Mouse (Mus musculus): ENCODE results near the gene Bzw1.

Gene Bzw1

DNA sequence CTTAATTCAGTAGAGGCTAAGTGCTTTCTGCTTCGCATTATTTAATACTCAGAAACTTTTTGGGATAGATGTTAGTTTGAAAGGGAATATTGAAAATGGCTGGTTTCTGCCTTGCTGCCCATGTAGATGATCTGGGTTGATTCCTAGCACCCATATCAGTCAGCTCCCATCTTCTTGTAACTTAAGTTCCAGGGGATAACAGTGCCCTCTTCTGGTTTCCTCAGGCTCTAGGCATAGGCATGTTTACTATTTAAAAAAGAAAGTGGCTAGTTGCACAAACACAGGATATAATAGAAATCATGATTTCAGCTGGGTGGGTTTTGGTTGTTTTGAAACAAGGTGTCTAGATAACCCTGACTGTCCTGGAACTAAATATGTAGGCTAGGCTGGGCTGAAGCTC, 3.5 kb downstream of the Bzw1 start:
- DNase-seq (ENCODE audit: low read depth, low spot score): no peak

DNA sequence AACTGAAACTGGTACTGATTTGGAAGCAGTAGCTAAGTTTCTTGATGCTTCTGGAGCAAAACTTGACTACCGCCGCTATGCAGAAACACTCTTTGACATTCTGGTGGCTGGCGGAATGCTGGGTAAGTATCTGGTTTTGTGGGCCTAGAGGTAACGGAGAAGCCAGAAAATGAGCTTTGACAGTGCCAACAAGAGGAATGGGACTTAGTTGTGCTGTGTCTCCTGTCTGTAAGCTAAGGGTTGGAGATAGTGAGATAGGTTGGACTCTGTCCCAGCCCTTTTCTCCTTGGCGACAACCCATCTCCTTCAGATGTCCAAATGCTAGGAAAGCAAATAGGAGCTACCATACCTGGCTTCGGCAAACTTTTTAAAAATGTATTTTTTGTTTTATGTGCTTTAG, 5.0 kb downstream of the Bzw1 start:
- DNase-seq (ENCODE audit: low read depth, low spot score): no peak

DNA sequence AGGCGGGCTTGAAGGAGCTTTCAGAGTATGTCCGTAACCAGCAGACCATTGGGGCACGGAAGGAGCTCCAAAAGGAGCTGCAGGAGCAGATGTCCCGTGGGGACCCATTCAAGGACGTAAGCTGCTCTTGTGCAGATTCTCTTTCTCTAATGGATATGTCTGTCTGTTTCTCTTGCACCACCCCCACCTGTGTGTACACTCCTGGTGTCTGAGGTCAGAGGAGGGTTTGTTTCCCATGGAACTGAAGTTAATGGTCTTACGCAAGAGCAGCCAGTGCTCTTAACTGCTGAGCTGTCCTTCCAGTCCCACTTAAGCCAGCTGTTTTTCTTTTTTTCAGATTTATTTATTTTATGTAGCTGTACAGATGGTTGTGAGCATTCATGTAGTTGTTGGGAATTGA, 8.7 kb downstream of the Bzw1 start:
- DNase-seq (ENCODE audit: low read depth, low spot score): no peak

DNA sequence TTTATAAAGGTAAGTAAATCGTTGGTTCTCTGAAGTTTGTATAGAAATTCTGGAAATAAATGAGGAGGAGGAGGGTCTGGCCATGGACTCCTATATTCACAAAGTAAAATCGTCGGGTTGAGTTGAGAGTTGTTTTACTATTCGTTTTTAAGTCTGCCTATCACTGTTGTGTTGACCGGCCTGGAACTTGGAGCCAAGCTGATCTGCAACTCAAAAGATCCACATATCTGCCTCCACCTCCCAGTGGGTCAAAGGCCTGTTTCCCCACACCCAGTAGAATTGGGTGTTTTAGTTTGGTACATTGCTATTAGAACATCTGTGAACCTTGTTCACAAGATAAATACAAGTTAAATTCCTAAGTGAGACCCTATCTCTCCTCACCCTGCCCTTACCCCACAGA, 11.0 kb downstream of the Bzw1 start:
- no peak for DNase-seq (ENCODE audit: low read depth, low spot score)

DNA sequence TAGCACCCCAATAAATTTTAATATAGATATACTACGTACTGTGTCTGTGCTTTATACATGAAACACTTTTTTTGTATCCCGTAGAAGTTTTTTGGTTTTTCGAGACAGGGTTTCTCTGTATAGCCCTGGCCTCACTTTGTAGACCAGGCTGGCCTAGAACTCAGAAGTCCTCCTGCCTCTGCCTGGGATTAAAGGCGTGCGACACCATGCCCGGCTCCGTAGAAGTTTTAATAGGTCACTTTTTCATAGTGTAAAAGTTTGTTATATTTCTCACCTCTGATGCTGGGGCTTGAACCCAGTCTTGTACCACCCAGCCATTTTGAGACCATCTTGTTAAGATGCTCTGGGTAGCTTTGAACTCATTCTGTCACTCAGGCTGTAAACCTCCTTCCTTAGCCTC, 14.6 kb downstream of the Bzw1 start:
- DNase-seq (ENCODE audit: low read depth, low spot score): no peak

DNA sequence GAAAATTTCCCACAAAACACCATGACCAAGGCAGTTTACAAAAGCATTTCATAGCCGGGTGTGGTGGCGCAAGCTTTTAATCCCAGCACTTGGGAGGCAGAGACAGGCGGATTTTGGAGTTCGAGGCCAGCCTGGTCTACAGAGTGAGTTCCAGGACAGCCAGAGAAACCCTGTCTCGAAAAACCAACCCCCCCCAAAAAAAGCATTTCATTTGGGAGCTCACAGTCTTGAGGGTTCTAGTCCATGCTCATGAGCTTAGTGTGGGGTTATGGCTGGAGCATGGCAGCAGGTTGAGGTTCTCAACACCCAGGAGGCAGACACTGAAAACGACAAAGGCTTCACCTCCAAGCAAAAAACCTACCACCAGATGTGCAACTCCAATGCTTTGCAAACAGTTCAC, 15.4 kb downstream of the Bzw1 start:
- DNase-seq (ENCODE audit: low read depth, low spot score): no peak

DNA sequence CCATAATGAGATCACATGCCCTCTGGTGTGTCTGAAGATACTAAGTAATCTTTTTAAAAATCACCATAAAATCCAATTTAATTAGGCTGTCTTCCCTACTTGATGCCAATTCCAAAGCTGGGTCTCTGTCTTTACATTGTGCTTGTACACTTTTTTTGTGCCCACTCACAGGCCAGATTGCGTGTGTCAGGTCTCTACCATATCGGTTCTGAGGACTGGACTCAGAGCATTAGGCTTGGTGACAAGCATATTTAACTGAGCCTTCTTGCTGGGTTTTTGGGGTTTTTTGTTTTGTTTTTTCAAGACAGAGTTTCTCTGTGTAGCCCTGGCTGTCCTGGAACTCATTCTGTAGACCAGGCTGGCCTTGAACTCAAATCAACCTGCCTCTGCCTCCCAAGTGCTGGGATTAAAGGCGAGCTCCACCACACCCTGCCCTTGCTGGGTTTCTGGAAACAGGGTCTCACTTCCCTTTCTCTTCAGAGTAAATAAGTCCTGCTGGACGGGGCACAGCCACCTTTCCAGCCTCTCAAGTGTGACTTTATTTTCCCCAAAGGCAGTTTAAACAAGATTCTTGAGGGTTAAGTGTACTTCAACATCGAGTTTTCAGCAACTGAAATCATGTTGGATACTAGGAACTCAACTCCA, 17.0 kb downstream of the Bzw1 start:
- DNase-seq (ENCODE audit: low read depth, low spot score): no peak

DNA sequence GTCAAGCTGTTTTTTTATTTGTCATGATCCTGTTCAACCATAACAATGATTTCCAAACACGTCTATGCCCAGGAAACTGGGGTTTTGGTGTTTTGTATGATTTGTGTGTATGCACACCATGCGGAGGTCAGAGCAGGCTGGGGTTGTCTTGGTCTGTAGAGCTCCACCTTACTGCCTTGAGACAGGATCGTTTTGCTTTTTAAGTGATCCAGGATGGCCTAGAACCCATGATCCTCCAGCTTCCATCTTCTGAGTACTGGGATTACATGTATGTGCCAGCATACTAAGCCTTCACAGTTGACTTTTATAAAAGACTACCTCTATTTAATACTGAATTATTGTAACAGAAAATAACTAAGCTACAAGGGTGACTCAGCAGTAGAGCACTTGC, 17.5 kb downstream of the Bzw1 start:
- no peak for DNase-seq (ENCODE audit: low read depth, low spot score)

DNA sequence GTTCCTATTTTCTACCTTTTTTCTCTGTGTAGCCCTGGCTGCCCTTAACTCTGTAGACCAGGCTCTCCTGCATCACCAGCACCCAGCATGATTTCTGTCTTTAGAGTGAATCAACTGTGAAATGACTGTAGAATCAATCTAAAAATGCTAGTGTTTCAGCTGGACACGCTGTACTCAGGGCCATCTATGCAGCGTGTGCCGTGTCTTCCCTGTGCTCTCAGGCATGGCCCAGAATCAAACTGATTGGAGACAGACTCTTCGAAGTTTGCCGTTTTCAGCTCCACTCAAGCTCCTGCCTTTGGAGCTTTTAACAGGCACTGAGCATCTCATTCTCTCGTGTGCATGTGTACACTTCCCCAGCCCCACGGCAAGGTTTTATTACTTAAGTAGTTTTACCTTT, 18.1 kb downstream of the Bzw1 start:
- DNase-seq (ENCODE audit: low read depth, low spot score): no peak

DNA sequence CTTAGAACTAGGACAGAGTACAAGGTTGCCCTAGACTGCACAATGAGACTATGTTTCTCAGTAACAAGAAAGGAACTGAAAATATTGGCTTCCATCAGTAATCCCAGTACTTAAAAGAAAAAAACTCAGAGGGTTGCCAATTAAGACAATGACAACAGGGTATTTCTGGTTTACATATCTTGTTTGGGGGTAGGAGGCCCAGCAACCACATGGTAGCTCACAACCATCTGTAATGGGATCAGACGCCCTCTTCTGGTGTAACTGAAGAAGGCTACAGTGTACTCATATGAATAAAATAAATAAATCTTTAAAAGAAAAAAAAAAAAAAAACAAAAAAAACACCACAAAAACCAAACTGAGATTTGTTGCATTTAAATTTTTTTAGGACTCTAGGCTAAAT, 22.7 kb downstream of the Bzw1 start:
- DNase-seq (ENCODE audit: low read depth, low spot score): no peak

DNA sequence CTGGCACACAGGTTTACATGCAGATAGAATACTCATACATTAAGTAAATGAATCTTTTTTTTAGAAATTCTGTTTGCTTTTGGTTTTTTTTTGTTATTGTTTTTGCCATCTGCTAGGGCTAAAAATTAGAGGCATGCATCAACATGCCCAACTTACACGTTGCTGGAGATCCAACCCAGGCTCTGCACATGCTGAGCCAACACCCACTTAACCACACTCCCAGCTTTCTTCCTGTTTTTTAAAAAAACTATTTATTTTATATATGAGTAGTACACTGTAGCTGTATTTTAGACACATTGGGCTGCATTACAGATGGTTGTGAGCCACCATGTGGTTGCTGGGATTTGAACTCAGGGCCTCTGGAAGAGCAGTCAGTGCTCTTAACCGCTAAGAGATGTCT, 23.4 kb downstream of the Bzw1 start:
- DNase-seq (ENCODE audit: low read depth, low spot score): no peak

DNA sequence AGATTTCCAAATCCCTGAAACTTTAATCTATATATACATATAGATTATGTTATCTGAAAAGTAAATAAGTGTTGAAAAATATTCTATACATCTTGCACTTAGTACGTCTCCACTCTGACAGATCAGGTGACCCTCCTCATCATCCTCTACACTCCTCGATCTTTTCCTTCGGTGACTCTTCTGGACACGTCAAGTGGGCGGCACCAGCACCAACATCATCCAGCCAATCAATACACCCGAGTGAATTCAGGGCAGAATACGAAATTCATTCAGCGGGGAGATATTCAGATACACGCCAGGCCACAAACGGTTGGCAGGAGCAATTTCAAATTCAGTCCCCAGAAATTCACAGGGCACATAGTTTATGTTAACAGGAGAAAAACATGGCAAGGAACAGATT, 27.3 kb downstream of the Bzw1 start:
- no peak for DNase-seq (ENCODE audit: low read depth, low spot score)

DNA sequence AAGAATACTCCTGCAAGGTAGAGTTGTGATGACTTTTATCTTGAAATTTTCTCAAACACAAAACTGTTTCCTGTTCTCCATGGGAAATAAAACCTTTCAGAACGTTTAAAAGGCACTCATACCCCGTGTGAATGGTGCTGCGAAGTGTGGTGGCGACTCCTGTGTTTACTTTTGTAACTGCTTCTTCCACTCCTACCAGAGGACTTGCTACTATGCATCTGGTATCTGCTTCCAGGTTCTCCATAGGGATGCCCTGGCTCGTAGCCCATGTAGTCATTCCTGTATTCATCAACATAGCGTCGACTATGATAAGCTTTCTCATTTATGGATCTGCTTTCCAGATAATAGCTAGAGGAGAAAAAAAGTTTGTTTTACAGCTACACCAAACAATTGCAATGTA, 28.3 kb downstream of the Bzw1 start:
- no peak for DNase-seq (ENCODE audit: low read depth, low spot score)

DNA sequence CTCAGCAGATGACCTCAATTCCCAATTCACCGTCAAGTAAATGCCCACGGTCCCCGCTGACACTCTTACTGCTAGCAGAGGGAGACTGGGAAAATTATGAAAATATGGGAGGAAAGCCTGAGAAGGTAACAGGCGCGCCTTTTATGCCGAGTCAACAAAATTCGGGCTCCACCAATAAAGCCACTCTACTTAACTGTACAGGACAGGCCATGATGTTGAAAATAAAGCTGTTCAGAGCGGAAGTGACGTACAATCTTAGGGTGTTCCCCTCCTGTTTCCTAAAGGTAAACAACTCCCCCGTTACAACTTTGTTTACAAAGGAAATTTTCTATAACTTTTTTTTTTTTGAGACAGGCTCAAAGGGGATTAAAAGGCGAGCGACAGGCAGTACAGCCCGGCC, 30.2 kb downstream of the Bzw1 start:
- DNase-seq (ENCODE audit: low read depth, low spot score): peak; percentile 75

DNA sequence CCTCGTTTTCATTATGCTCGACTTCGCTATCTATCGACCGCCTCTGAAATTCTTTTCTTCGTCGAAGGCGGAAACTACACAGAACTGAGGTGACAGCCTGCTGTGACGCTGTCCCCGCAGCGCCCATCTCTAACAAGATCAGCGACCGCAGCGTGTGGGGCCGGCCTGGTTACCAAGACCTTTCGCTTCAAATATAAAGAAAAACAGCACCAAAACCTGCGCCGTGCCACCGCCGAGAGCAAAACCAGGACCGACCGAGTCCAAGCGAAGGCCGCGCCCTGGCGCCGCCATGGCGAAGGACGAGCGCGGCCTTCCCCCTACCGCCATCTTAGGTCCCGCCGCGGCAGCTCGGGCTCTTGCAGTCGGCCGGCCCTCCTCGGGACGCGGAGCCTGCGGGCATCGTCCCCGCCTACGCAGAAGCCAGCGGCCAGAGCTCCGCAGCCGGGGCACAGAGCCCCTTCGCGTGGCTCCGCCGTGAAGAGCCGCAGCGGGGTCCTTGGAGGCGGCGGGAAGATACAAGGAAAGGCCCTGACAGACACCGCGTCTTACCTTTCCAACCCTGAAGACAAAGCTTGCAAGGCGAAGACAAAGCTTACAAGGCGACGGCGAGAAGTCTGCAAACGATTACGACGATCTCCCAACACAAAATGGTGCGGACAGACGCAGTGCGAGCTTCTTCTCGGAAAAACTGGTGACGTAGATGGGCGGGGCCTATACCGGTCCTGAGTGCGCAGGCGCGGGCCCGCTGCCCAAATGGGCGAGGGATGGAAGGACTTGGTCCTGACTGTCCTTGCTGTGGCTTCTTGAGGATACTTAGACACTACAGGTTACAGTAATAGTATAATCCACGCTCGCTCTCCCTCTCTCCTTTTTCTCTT, 30.9 kb downstream of the Bzw1 start, which contains the start of gene Clk1:
Gene Clk1 (minus strand): TSS at position 696 of the 878 bp plus-strand sequence.
- DNase-seq (ENCODE audit: low read depth, low spot score): peak; percentile 89

DNA sequence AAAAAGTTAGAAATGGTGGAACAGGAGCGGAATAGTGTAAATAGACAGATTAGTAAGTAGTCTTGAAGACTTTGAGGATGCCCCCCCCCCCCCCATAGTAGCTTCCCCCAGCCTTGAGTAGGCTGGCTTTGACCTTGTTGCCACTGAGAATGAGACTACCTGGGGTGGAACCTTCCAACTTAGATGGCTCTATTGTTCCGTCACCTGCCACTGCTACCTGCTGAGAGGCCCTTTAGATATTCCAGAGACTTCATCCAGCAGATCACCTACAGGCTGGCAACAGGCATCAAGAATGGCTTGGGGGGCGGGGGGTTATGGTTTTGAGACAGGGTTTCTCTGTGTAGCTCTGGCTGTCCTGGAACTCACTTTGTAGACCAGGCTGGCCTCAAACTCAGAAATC, 31.9 kb downstream of the Bzw1 start:
- no peak for DNase-seq (ENCODE audit: low read depth, low spot score)

DNA sequence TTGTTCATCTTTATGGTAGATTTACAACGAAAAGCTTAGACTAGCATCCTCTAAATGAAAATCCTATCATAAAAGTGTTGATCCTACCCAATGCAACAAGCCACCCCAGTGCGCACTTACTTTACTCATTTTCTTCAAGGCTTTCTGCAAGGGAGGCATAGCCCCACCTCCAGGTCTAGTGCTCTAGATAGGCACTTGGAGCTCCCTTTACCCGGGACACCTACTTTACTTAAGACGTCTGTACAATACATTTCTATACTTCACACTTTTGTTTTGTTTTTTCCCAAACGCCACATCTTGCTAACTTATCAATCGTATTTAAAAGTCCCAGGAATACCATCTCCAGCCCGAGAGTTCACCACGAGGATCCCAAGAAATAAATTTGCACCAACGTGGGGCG, 52.0 kb downstream of the Bzw1 start:
- no peak for DNase-seq (ENCODE audit: low read depth, low spot score)

DNA sequence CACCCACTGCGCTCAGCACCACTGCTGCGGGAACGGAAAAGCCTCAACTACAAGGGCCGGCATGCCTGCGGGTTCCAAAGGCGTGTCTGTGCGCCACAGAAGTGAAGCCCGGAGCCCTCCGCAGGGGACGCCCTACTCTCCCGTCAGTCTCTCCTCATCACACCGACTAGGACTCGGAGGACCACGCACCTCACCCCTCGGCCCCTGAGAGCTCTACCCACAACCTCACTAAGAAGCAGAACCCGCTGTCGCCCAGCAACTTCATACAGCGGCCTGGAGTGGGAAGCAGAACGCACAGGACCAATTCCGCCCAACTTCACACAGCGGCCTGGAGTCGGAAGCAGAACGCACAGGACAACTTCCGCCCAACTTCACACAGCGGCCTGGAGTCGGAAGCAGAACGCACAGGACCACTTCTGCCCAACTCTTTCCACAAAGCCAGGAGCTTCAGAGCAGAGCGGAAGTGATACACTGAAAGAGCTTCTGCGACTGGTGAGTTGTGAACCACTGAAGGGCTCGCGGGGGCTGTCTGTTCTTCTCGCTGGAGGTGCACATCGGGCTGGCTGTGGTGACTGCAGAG, 52.5 kb downstream of the Bzw1 start, which contains the start of the genes Nif3l1 and Ppil3:
Gene Nif3l1 (plus strand): TSS at position 9 of the 580 bp plus-strand sequence.
Gene Ppil3 (minus strand): TSS at position 344 of the 580 bp plus-strand sequence.
- DNase-seq (ENCODE audit: low read depth, low spot score): peak; percentile 36

DNA sequence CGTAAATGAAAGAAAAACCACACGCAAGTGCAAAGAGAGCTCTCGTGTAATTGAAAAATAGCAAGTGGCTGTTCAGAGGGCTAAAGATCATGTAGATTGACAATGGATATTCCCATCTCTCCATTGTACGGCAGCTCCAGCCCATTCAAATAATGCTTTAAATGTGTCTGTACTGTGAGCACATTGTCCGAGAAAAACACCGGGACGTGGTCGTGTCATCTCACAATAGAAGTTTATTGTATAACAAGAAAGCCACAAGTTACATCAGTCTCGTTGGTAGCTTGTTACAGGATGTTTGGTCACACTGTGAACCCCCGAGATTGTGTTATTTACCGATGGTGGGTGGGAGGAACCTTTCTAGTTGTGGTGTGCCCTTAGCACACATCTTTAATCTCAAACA, 53.2 kb downstream of the Bzw1 start:
- DNase-seq (ENCODE audit: low read depth, low spot score): no peak

DNA sequence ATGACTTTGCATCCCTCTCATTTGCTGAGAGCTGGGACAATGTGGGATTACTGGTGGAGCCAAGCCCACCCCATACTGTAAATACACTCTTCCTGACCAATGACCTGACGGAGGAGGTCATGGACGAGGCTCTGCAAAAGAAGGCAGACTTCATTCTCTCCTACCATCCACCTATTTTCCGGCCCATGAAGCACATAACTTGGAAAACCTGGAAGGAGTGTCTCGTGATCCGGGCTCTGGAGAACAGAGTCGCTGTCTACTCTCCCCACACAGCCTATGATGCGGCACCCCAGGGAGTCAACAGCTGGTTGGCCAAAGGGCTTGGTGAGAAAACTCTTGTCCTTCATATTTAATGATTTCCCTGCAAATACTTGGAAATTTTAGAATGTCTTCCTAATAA, 55.1 kb downstream of the Bzw1 start:
- no peak for DNase-seq (ENCODE audit: low read depth, low spot score)

DNA sequence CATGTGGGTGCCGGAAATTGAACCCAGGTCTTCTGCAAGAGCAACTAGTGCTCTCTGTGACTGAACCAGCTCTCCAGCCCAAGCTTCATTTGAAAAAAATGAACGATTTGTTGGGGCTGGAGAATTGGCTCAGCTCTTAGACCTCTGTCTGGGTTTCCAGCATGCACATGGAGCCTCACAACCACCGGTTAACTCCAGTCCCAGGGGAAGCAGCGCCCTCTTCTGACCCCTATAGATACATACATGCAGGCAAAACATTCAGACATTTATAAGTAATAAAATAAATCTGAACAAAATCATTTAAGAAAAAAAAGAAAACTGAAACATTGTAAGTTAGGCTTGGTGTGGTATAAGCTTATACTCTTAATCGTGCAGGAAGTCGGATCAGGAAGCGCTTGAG, 55.7 kb downstream of the Bzw1 start:
- no peak for DNase-seq (ENCODE audit: low read depth, low spot score)

DNA sequence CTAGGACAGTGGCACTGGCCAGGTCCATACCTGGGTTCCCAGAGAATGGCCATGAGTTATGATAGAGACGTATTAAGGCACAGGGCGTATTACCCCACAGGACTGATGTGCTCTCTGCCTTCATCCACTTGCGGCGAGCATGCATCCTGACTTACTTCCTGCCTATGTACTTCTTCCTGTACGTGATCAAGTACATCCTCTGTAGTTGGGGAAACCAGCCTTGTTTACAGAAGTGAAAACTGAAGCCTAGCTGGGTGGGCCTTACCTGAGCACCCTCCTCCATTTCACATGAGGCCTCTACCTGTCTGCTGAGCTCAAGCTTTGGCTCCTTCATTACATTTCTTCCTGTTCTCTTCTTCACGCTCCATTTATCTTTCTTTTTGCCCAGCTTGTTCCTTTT, 61.6 kb downstream of the Bzw1 start:
- DNase-seq (ENCODE audit: low read depth, low spot score): no peak

Measured in c-Kit-negative CD71-positive TER-119-positive erythroid progenitor cells, embryonic 14.5 days (primary cell).